Mouse (Mus musculus): ENCODE measurements at regions not wholly inside any gene's neighbourhood (a gene's known extent, or its start where the extent isn't known, plus 50 kb on each side); places are given as distances from the start of the nearest gene placed in this dataset.

- DNase-seq (ENCODE audit: extremely low spot score in 1 of 2, low spot score in 1 of 2), result no peak
Measured at GRCm38 (mm10) chr6:102913776-102914175, 340.9 kb upstream of the Cntn3 start.

GRCm38 (mm10) chr6:102903960-102904359, 331.1 kb upstream of the Cntn3 start:
- no peak for DNase-seq (ENCODE audit: extremely low spot score in 1 of 2, low spot score in 1 of 2)

- DNase-seq (ENCODE audit: extremely low spot score in 1 of 2, low spot score in 1 of 2), result no peak
Measured at GRCm38 (mm10) chr6:102900407-102901110, 327.7 kb upstream of the Cntn3 start.

GRCm38 (mm10) chr6:102868404-102868803, 295.5 kb upstream of the Cntn3 start:
- DNase-seq (ENCODE audit: extremely low spot score in 1 of 2, low spot score in 1 of 2), result no peak

GRCm38 (mm10) chr6:102844507-102844906, 271.6 kb upstream of the Cntn3 start:
- DNase-seq (ENCODE audit: extremely low spot score in 1 of 2, low spot score in 1 of 2), result peak in 1 of 2 experiments; percentile 4

GRCm38 (mm10) chr6:102833151-102833550, 260.2 kb upstream of the Cntn3 start:
- no peak for DNase-seq (ENCODE audit: extremely low spot score in 1 of 2, low spot score in 1 of 2)

Measured in frontal cortex, adult 2 months (tissue).